ENCODE assay signal across 8 mouse cellular contexts in genomic region chr2:167634338-167634770, GRCm38 (mm10). TPM values are rescaled to one million over a fixed set of nuclear protein-coding genes. Genes with fewer than 3 reads are reported as not detected.
DNase-seq lines count a peak whose midpoint lies in the region; ATAC-seq lines count a peak whose summit lies in the region.

No protein-coding gene starts in this region.

- under 1% methylated on average over 15 of the region's 15 CpGs for WGBS in forebrain, embryonic 14.5 days
- WGBS in neural tube, embryonic 15.5 days, result under 1% methylated on average over 15 of the region's 15 CpGs

- intact Hi-C loops in heart, postnatal 14 days (cut with DNase I), result no loop called here

- no peaks in the 10 kb centered on the region for H3K36me3 ChIP-seq in forebrain, embryonic 14.5 days (ENCODE audit: control insufficient read depth, insufficient read depth, low read length)
- no peaks in the 10 kb centered on the region for H3K36me3 ChIP-seq in neural tube, embryonic 15.5 days

- H3K4me2 ChIP-seq in forebrain, embryonic 14.5 days (ENCODE audit: low read length), result peak overlapping the region; percentile 53
- peak overlapping the region; percentile 66 for H3K4me2 ChIP-seq in neural tube, embryonic 15.5 days

- peak overlapping the region; percentile 53; the same call in 1 of the 2 replicates for H3K9ac ChIP-seq in forebrain, embryonic 14.5 days (ENCODE audit: low read length)
- H3K9ac ChIP-seq in neural tube, embryonic 15.5 days (replicated peaks), result peak overlapping the region; percentile 36; the same call in 1 of the 2 replicates

- H3K9me3 ChIP-seq in forebrain, embryonic 14.5 days (replicated peaks; ENCODE audit: control insufficient read depth, low read length), result no peaks in the 10 kb centered on the region
- H3K9me3 ChIP-seq in neural tube, embryonic 15.5 days (replicated peaks), result no peaks in the 10 kb centered on the region

- peak overlapping the region; percentile 54; the same call in 1 of the 2 replicates for H3K27ac ChIP-seq in forebrain, embryonic 14.5 days (ENCODE audit: low read depth, low read length)
- H3K27ac ChIP-seq in neural tube, embryonic 15.5 days (replicated peaks), result peak overlapping the region; percentile 84

- peak; percentile 100 for DNase-seq in ES-CJ7 (ENCODE audit: low read depth, low spot score)
- DNase-seq in cerebellum, adult 11 months, result peak; percentile 94
- DNase-seq in forebrain, embryonic 14.5 days (ENCODE audit: low spot score), result peak; percentile 100
- peak; percentile 90 to 95 for DNase-seq in heart, postnatal 14 days
- DNase-seq in layer of hippocampus, adult 11-12 months (ENCODE audit: low spot score), result peak; percentile 98
- DNase-seq in lung, adult 18-20 months, result peak; percentile 96 to 98
- peak; percentile 88 for DNase-seq in testis, postnatal 14 days (ENCODE audit: low spot score)

- ATAC-seq in forebrain, embryonic 14.5 days, result peak; percentile 83
- peak; percentile 68 for ATAC-seq in neural tube, embryonic 15.5 days (ENCODE audit: low FRiP score)

- H3K4me3 ChIP-seq in forebrain, embryonic 14.5 days (ENCODE audit: low read depth, low read length), result peak overlapping the region; percentile 14
- peak overlapping the region; percentile 37 for H3K4me3 ChIP-seq in neural tube, embryonic 15.5 days (replicated peaks)

- H3K4me1 ChIP-seq in forebrain, embryonic 14.5 days (ENCODE audit: control insufficient read depth, insufficient read depth, low read length), result peaks cover 18% of the 10 kb centered on the region
- peaks cover 44% of the 10 kb centered on the region for H3K4me1 ChIP-seq in neural tube, embryonic 15.5 days

- no peaks in the 10 kb centered on the region for H3K27me3 ChIP-seq in forebrain, embryonic 14.5 days (replicated peaks; ENCODE audit: control insufficient read depth, insufficient read depth, low read length)
- H3K27me3 ChIP-seq in neural tube, embryonic 15.5 days (replicated peaks), result no peaks in the 10 kb centered on the region

RNA-seq across cellular contexts. Expression of gene Ube2v1, which starts 2.5 kb away (rescaled TPM):
- 238 and 265 TPM in 2 replicates for polyA plus RNA-seq in forebrain, embryonic 14.5 days (2014; fragmentation: Nextera tagmentation; extraction: Ambion mirVana)
- 100 to 1,000 TPM in 1 of 2 experiments, 10 to 100 TPM in 1; 93.8 to 102 TPM for total RNA-seq in heart, postnatal 14 days (2021)
- 351 and 371 TPM in 2 replicates for polyA plus RNA-seq in neural tube, embryonic 15.5 days (2015; fragmentation: Nextera tagmentation; extraction: Ambion mirVana)

RNA-seq across cellular contexts. Expression of gene Gm20431, which starts 26.9 kb away (rescaled TPM):
- polyA plus RNA-seq in forebrain, embryonic 14.5 days (2014; fragmentation: Nextera tagmentation; extraction: Ambion mirVana), result 5.4 and 6.8 TPM in 2 replicates
- total RNA-seq in heart, postnatal 14 days (2021), result 10 to 100 TPM; 20.3 to 22.8 TPM
- 8.0 and 13.8 TPM in 2 replicates for polyA plus RNA-seq in neural tube, embryonic 15.5 days (2015; fragmentation: Nextera tagmentation; extraction: Ambion mirVana)

RNA-seq across cellular contexts. Expression of gene Cebpb, which starts 54.4 kb away (rescaled TPM):
- 0.11 and 0.38 TPM in 2 replicates for polyA plus RNA-seq in forebrain, embryonic 14.5 days (2014; fragmentation: Nextera tagmentation; extraction: Ambion mirVana)
- total RNA-seq in heart, postnatal 14 days (2021), result 100 to 1,000 TPM; 108 to 124 TPM
- 2.5 and 3.4 TPM in 2 replicates for polyA plus RNA-seq in neural tube, embryonic 15.5 days (2015; fragmentation: Nextera tagmentation; extraction: Ambion mirVana)

RNA-seq across cellular contexts. Expression of gene Tmem189, which starts 55.3 kb away (rescaled TPM):
- polyA plus RNA-seq in forebrain, embryonic 14.5 days (2014; fragmentation: Nextera tagmentation; extraction: Ambion mirVana), result 21.3 and 24.8 TPM in 2 replicates
- total RNA-seq in heart, postnatal 14 days (2021), result 10 to 100 TPM; 35.0 to 35.2 TPM
- 41.4 and 44.1 TPM in 2 replicates for polyA plus RNA-seq in neural tube, embryonic 15.5 days (2015; fragmentation: Nextera tagmentation; extraction: Ambion mirVana)

Comparison
In these comparisons a context has a peak if more than half of its experiments do, and no peak if none do; other contexts are left out.
1. Peak in every context shown above with its lines: DNase-seq, ATAC-seq, H3K4me3 ChIP-seq and H3K27ac ChIP-seq.